Mouse (Mus musculus) c-Kit-positive CD71-positive TER-119-negative erythroid progenitor cells, embryonic 14.5 days (primary cell): ENCODE data around the gene Dpp6.
"Not testable (repeated sequence)": the region's sequence is repeated elsewhere in the genome, so short reads cannot be mapped to it uniquely, and the experiment has no call there.

Source experiments
- DNase-seq: peaks from one replicate; pipeline ENCODE4 v3.0.0-alpha.2; 2013; ENCODE audit warnings: low read depth

The Dpp6 gene

GRCm38 (mm10) chr5:27490942-27491341 is 673.9 kb downstream of the Dpp6 start:
- no peak for DNase-seq

DNA sequence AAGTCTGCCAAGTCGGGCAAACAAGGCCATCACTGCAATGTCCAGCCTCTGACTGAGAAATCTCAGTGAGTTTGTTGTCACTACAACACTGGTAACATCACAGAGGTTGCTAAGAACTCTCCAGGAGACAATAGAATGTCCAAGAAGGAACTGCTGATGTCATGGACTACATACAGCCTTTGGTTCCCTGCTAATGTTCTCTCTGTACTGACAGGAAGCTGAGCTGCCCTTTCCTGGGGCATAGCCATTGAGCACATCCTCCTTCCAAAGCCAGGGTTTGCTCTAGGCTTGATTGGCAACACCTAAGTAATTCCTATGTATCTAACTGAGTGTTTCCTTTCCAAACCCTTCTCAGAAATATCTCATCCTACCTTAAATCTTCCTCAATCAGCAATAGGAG is 684.3 kb downstream of the Dpp6 start, which contains the start of gene Speer4b:
Speer4b (minus strand) TSS at position 101 of the 400 bp plus-strand sequence.
- not testable (repeated sequence) for DNase-seq

GRCm38 (mm10) chr5:27518716-27519115 is 701.7 kb downstream of the Dpp6 start:
- no peak for DNase-seq

DNA sequence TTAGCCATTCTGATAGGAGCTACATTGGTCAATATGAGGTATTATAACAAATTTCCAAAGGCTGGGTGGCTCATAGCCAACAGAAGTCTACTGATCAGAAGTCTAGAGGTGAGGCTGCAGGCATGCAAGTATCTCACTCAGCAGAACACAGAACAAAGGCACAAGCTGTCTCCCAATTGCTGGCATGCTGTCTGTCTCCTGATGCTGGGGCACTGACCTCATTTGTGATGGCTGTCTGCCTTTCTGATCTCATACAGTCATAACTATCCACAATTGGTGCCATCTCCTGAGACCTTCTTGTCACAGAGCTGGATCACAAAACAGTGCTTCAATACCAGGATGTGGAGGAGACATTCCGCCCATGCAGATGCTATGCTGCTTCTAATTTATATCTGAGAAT is 709.9 kb downstream of the Dpp6 start:
- no peak for DNase-seq

GRCm38 (mm10) chr5:27544816-27545270 is 727.8 kb downstream of the Dpp6 start:
- DNase-seq, result no peak

DNA sequence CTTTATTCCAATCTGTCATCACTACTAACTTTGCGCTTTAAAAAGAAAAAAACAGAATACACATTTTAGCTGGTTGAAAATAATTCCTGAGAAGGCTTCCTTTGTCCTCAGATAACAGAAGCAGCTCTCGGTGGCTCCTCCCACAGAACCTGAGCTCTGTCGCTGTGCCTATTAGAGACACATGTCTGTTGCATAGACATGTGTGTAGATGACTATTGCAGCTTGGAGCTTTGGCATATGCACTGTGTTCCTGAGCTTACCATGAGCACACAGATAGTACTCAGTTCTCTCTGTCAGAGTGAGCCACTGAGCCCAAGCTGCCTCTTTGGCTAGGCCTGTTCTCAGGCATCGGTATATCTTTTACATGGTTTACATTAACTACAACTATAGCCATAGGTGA is 732.3 kb downstream of the Dpp6 start:
- no peak for DNase-seq

GRCm38 (mm10) chr5:27565700-27566099 is 748.7 kb downstream of the Dpp6 start:
- no peak for DNase-seq

GRCm38 (mm10) chr5:27587970-27588758 is 771.2 kb downstream of the Dpp6 start:
- DNase-seq, result no peak

- DNase-seq, result no peak
Measured at GRCm38 (mm10) chr5:27604132-27604531, 787.1 kb downstream of the Dpp6 start.

- peak; percentile 4 for DNase-seq
Measured at GRCm38 (mm10) chr5:27615769-27616168, 798.8 kb downstream of the Dpp6 start.

DNA sequence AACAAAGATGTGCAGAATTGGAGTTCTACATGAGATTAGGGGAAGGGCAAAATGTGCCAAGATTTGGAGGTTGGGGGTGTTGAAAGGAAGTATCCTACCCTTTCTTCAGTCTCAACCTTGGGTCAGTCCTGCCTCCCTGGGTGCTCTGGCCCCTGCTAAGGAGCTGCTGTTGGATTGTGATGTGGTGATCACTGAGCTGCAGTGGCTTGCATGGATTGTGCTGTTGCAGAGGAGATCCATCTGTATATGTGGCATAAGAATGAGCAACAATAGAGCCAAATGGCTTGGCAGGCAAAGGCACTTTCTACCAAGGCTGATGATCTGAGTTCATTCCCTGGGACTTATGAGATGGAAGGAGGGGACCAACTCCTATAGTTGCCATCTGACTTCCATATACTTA is 804.8 kb downstream of the Dpp6 start:
- DNase-seq, result no peak

DNA sequence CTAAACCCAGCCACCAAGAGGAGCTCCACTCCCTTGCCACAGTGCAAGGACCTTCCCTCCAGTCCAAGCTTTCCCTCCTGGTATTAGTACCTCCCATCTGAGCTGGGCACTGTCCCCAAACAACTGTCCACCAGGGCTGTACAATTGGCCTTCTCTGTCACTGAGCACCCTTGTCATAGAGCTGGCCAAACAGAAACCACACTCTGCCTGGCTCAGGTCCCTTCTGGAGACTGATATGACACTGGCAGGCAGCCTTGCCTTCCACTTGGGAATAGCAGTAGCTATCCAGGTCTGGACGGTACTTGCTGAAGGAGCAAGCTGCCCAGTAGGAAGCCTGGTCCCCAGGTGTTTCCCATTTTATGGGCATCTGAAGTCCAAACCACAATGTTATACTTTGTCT is 806.9 kb downstream of the Dpp6 start:
- no peak for DNase-seq

GRCm38 (mm10) chr5:27632151-27632550 is 815.1 kb downstream of the Dpp6 start:
- DNase-seq, result no peak

DNA sequence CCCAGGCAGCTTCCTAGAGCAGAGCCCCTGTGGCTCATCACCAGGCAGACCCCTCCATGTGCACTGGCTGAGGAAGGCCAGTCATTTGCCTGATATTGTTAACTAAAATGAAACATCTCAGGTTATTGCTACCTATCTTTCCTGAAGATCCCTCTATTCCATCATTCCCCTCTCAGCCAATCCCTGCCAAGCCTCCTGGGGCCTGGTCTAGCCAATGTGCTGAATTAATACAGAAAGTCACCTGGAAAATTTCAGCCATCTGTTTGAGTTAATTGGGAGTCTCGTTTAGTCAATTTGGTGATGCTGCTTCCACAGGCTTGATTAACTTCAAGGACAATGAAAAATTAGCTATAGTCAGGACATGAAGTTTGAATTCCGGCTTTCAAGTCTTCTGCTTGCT is 818.9 kb downstream of the Dpp6 start:
- no peak for DNase-seq

DNA sequence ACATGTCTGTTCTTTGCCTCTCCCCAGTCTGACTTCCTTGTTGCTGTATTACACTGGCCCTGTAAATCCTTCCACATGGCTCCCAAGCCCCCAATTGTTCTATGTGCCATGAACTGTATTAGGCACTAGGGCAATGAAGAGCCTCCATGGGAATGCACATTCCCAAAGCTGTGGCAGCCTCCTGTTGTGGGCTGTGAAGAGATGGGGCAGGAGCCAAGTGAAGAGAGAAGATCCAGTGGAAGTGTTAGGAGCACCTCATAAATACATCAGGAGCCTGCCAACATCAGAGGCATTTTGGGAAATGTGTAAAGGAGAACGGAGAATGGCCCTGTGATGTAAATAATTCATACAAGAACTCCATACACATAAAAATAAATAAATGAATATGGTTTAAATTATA is 824.9 kb downstream of the Dpp6 start:
- no peak for DNase-seq

- peak; percentile 6 for DNase-seq
Measured at GRCm38 (mm10) chr5:27651879-27652814, 835.1 kb downstream of the Dpp6 start.

GRCm38 (mm10) chr5:27656101-27656500 is 839.1 kb downstream of the Dpp6 start:
- no peak for DNase-seq

- no peak for DNase-seq
Measured at GRCm38 (mm10) chr5:27657672-27658071, 840.7 kb downstream of the Dpp6 start.

DNA sequence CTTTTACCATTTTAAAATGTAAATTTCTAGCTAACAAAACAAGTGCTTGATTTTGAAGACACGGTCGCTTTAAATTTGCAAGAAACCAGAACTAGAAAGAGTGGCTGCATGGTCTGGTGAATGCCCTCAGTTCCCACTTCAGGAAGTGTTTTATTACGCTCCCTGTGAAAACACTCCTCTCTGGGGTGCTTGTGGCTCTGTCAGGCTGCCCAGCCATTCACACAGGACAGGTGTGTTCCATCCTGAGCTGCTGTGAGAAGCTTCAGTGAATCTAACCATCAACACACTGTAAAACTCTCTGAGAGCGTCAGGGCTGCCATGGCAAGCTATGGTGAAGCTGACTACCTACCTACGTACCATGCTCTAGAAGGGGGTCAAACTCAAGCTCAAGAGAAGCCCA is 841.2 kb downstream of the Dpp6 start:
- DNase-seq, result no peak

GRCm38 (mm10) chr5:27658569-27658968 is 841.6 kb downstream of the Dpp6 start:
- DNase-seq, result peak; percentile 9

DNA sequence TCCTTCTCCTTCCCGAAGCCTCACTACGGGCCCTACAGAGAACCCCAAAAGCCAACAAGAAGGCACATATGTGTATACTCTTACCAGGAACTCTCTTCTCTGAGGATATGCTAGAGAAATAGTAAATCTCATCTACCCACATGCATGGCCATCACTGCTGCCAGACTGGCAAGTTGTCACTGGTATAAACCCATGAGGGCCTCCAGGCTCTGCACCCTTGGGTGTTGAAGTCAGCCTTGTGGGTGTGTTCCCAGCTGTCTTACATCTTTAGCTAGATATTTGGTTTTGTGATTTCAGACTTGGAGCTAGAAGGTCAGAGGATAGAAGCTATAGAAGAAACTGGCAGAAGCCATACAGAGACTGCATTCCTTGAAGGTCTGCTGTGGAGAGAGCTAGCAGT is 842.0 kb downstream of the Dpp6 start:
- no peak for DNase-seq

DNA sequence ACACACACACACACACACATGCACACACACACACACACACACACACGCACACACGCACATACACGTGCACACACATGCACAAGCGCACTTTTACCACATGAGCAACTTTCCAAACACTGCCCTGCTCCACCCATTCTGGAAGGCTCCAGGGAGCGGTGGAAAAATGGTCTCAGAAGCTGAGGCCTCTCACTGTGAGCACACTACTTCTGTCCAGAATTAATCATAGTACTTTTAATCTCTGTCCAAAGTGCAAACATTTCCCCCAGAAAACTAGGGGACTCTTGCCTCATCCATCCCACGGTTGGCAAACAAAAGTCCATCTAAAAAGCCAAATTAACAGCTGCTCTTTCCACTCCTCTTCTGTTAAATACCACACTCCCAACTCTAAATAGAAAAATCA is 842.8 kb downstream of the Dpp6 start:
- no peak for DNase-seq

DNA sequence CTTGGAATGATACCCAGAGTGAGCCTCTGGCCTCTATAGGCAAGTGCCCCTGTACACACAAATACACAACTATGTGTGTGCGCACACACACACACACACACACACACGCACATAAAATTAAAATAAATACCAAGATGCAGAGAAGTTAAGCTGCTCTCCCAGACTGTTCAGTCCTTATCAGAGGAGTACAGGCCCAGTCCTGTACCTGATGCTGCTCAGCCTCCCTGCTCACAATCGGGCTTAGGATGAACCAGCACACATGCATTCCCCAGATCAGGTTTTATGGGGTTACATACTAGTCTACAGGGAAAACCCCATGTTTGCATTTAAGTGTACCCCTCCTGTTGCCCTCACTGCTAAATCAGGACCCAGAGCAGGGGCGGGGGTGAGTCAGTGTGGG is 847.1 kb downstream of the Dpp6 start:
- no peak for DNase-seq
